Mouse (Mus musculus): Measurements from ENCODE around the gene Gm17334. TPM values are rescaled to one million over a fixed set of nuclear protein-coding genes. Genes with fewer than 3 reads are reported as not detected.

The Gm17334 gene
- 1.00 TPM for polyA plus RNA-seq (2015; fragmentation: Illumina TruSeq; extraction: RNeasy Lipid Tissue Mini Kit (QIAGEN cat#74804); ENCODE audit: insufficient read depth, low read depth, low replicate concordance)

GRCm38 (mm10) chr11:53773087-53773486, at the start of gene Gm17334:
TSS of gene Gm17334 (minus strand) at chr11:53773187.

GRCm38 (mm10) chr11:53769760-53770124, 3.2 kb downstream of the Gm17334 start, which contains the start of gene Irf1:
TSS of gene Irf1 (plus strand) at chr11:53770014.

Other genes with a start within 250 kb of the Gm17334 start
- gene Kif3a, start 205.8 kb downstream of the Gm17334 start, polyA plus RNA-seq (2015; fragmentation: Illumina TruSeq; extraction: RNeasy Lipid Tissue Mini Kit (QIAGEN cat#74804); ENCODE audit: insufficient read depth, low read depth, low replicate concordance) = 4.1 TPM
- not detected for gene Il4, start 154.5 kb downstream of the Gm17334 start, polyA plus RNA-seq (2015; fragmentation: Illumina TruSeq; extraction: RNeasy Lipid Tissue Mini Kit (QIAGEN cat#74804); ENCODE audit: insufficient read depth, low read depth, low replicate concordance)
- gene Il13, start 138.5 kb downstream of the Gm17334 start, polyA plus RNA-seq (2015; fragmentation: Illumina TruSeq; extraction: RNeasy Lipid Tissue Mini Kit (QIAGEN cat#74804); ENCODE audit: insufficient read depth, low read depth, low replicate concordance) = not detected
- gene Rad50, start 65.9 kb downstream of the Gm17334 start, polyA plus RNA-seq (2015; fragmentation: Illumina TruSeq; extraction: RNeasy Lipid Tissue Mini Kit (QIAGEN cat#74804); ENCODE audit: insufficient read depth, low read depth, low replicate concordance) = 3.0 TPM
- gene Il5, start 52.4 kb downstream of the Gm17334 start, polyA plus RNA-seq (2015; fragmentation: Illumina TruSeq; extraction: RNeasy Lipid Tissue Mini Kit (QIAGEN cat#74804); ENCODE audit: insufficient read depth, low read depth, low replicate concordance) = not detected
- 19.1 TPM for gene Irf1, start 3.2 kb downstream of the Gm17334 start, polyA plus RNA-seq (2015; fragmentation: Illumina TruSeq; extraction: RNeasy Lipid Tissue Mini Kit (QIAGEN cat#74804); ENCODE audit: insufficient read depth, low read depth, low replicate concordance)
- 3.2 TPM for gene Gm12216, start 86.1 kb upstream of the Gm17334 start, polyA plus RNA-seq (2015; fragmentation: Illumina TruSeq; extraction: RNeasy Lipid Tissue Mini Kit (QIAGEN cat#74804); ENCODE audit: insufficient read depth, low read depth, low replicate concordance)
- 4.7 TPM for gene Slc22a5, start 118.5 kb upstream of the Gm17334 start, polyA plus RNA-seq (2015; fragmentation: Illumina TruSeq; extraction: RNeasy Lipid Tissue Mini Kit (QIAGEN cat#74804); ENCODE audit: insufficient read depth, low read depth, low replicate concordance)
- gene Slc22a21, start 207.1 kb upstream of the Gm17334 start, polyA plus RNA-seq (2015; fragmentation: Illumina TruSeq; extraction: RNeasy Lipid Tissue Mini Kit (QIAGEN cat#74804); ENCODE audit: insufficient read depth, low read depth, low replicate concordance) = 0.76 TPM